Mouse (Mus musculus): ENCODE measurements around the gene 7530416G11Rik.

Gene 7530416G11Rik

GRCm38 (mm10) chr15:85503127-85503526, at the start of gene 7530416G11Rik:
Gene 7530416G11Rik, minus strand, starts transcription at chr15:85503227.
- no peak for DNase-seq

- no peak for DNase-seq
These were observed 43.5 kb upstream of the 7530416G11Rik start for GRCm38 (mm10) chr15:85546500-85546899.

- no peak for DNase-seq
These were observed 42.3 kb upstream of the 7530416G11Rik start for GRCm38 (mm10) chr15:85545369-85545768.

GRCm38 (mm10) chr15:85538170-85538569, 35.1 kb upstream of the 7530416G11Rik start:
- no peak for DNase-seq

- no peak for DNase-seq
These were observed 34.1 kb upstream of the 7530416G11Rik start for GRCm38 (mm10) chr15:85537151-85537550.

GRCm38 (mm10) chr15:85534646-85535045, 31.6 kb upstream of the 7530416G11Rik start:
- DNase-seq, result no peak

GRCm38 (mm10) chr15:85534215-85534614, 31.2 kb upstream of the 7530416G11Rik start:
- peak; percentile 55 to 83 for DNase-seq

- peak in 1 of 2 experiments; percentile 29 for DNase-seq
These were observed 29.0 kb upstream of the 7530416G11Rik start for GRCm38 (mm10) chr15:85532063-85532462.

- DNase-seq, result no peak
These were observed 26.9 kb upstream of the 7530416G11Rik start for GRCm38 (mm10) chr15:85529911-85530310.

- DNase-seq, result no peak
These were observed 21.4 kb upstream of the 7530416G11Rik start for GRCm38 (mm10) chr15:85524404-85524950.

- peak; percentile 77 to 85 for DNase-seq
These were observed 20.4 kb upstream of the 7530416G11Rik start for GRCm38 (mm10) chr15:85523173-85523991.

- no peak for DNase-seq
These were observed 16.4 kb upstream of the 7530416G11Rik start for GRCm38 (mm10) chr15:85519438-85519837.

GRCm38 (mm10) chr15:85507370-85508014, 4.5 kb upstream of the 7530416G11Rik start:
- DNase-seq, result no peak

- no peak for DNase-seq
These were observed 3.7 kb upstream of the 7530416G11Rik start for GRCm38 (mm10) chr15:85506680-85507079.

- peak; percentile 53 to 86 for DNase-seq
These were observed 2.3 kb upstream of the 7530416G11Rik start for GRCm38 (mm10) chr15:85505118-85505925.

GRCm38 (mm10) chr15:85500267-85500666, 2.8 kb downstream of the 7530416G11Rik start:
- DNase-seq, result peak in 1 of 2 experiments; percentile 13

- DNase-seq, result peak in 1 of 2 experiments; percentile 10
These were observed 5.0 kb downstream of the 7530416G11Rik start for GRCm38 (mm10) chr15:85497981-85498475.

GRCm38 (mm10) chr15:85497548-85497947, 5.5 kb downstream of the 7530416G11Rik start:
- DNase-seq, result no peak

- DNase-seq, result no peak
These were observed 8.8 kb downstream of the 7530416G11Rik start for GRCm38 (mm10) chr15:85494163-85494621.

- no peak for DNase-seq
These were observed 13.3 kb downstream of the 7530416G11Rik start for GRCm38 (mm10) chr15:85489751-85490150.

GRCm38 (mm10) chr15:85488900-85489299, 14.1 kb downstream of the 7530416G11Rik start:
- no peak for DNase-seq

- DNase-seq, result peak; percentile 61 to 69
These were observed 22.4 kb downstream of the 7530416G11Rik start for GRCm38 (mm10) chr15:85480630-85481029.
